Mouse (Mus musculus): ENCODE measurements around the gene Fam89b.
"Not testable (repeated sequence)": the region's sequence is repeated elsewhere in the genome, so short reads cannot be mapped to it uniquely, and the experiment has no call there.

Fam89b gene

DNA sequence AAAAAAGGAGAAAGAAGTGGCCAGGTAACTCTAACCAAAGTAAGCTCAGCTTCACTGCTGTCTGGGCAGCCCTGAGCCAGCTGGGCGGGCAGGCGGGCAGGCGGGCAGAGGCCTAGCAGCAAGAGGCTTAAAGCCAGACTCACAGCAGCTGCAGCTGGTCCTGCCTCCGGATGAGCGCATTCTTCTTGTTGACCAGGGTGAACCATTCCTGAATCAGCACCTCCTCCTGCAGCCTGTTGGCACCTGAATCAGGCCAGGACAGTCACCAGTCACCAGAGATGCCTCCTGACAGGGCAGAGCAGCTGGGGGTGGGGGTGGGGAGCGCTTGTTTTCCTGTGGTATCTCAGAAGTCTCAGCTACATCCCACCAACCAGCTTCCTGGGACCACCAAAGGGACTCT is 19.4 kb downstream of the Fam89b start:
- DNase-seq: no peak

- DNase-seq: no peak
Observed at GRCm38 (mm10) chr19:5704801-5705571, 24.5 kb downstream of the Fam89b start.

GRCm38 (mm10) chr19:5704163-5704800 is 25.2 kb downstream of the Fam89b start, which contains the start of gene Kcnk7:
Gene Kcnk7 (plus strand): TSS chr19:5704367.
- no peak for DNase-seq

DNA sequence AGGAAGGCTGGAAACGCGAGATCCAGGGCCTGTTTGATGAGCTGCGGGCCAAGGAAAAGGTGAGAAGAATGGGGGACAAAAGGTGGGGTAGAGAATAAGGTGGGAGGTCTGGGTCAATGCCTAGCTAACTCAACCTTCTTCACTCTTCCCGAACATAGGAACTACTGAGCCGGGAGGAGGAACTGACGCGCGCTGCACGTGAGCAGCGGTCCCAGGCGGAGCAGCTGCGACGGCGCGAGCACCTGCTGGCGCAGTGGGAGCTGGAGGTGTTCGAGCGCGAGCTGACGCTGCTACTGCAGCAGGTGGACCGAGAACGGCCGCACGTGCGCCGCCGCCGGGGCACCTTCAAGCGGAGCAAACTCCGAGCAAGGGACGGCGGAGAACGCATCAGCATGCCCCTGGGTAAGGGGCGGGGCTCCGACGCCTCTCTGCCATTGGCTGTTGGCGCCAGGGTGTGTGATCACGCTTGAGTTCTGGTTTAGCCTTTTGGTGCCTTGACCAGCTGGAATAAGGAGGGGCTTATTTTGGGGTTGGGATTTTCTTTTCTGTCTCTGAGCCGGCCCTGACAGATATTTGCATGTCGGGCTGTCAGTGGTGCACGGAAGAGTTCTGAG is 33.5 kb downstream of the Fam89b start:
- DNase-seq: no peak

GRCm38 (mm10) chr19:5693801-5694200 is 35.7 kb downstream of the Fam89b start:
- no peak for DNase-seq

- DNase-seq: no peak
Observed at GRCm38 (mm10) chr19:5692913-5693396, 36.5 kb downstream of the Fam89b start.

DNA sequence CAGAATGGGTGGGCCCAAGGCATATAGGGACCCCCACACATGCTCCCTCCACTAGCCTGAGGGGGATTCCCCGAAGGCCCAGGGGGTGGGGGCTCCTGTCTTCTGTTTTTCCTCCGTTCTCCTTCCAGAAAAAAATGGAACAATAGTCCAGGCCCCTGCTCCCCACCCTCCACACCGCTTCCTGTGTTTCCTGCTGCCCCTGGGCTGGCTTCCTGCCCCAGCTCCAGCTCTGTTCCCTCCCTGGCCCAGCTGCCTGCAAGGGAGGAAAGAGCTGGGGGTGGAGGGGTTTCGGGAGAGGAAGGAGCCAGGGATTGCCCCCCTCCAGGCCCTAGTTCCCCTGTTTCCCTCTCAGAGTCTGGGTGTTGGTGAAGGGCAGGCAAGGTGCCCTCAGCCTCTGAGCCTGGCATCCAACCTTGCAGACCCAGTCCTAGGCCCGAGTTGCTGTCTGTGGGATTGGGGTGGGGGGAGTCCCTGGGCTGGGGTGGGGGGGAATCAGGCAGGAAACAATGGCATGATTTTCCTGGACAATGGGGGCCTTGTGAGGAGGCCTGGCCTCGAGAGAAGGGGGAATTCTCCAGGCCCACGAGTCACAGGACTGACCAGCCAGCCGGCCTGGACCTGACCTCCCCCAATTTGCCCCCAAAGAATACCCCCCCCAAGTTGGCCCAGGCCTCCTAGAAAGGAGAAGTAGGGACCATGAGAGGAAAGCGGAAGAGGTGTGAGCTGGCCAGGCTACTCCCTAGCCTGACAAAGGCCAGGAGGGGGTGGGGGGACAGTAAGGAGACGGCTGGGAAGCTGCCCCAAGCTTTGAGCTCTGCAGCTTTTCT is 37.2 kb downstream of the Fam89b start:
- no peak for DNase-seq

DNA sequence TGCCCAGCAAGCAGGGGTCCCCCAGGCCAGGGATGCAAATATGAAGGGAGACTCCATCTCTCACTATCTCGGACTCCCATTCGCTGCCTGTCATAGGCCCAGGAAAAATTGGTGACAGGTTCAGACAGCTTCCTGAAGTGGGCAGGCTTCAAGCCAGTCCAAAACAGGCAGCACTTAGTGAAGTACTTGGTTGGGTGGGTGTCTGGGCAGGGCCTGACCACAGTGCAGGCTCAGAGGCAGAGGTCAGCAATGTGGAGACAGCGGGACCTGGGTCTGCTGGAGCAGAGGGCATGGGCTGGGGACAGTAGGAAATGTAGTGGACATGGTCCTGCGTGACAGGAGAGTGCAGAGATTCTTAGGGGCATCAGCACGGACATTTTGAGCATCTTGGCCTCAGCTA is 37.9 kb downstream of the Fam89b start:
- no peak for DNase-seq

- no peak for DNase-seq
Observed at GRCm38 (mm10) chr19:5690343-5690735, 39.1 kb downstream of the Fam89b start.

GRCm38 (mm10) chr19:5689565-5690342 is 39.7 kb downstream of the Fam89b start:
- peak; percentile 82 to 86 for DNase-seq

DNA sequence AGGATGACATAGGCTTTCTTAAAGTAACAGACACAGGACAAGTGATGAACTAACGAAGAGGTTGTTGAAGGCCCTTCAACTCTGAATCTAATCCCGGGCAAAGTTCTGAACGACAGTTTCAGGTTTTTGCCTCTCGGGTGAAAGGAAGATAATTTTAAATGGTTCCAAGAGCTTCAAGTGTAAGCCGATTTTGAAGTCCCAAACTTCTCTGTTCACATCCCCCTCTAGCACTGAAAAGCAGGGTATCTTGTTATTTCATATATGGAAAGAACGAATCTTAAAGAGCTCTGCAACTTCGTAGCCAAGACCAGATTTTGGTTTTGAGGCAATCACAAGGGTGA is 40.4 kb downstream of the Fam89b start:
- DNase-seq: no peak

- peak; percentile 89 to 94 for DNase-seq
Observed at GRCm38 (mm10) chr19:5688200-5689087, 41.0 kb downstream of the Fam89b start, which contains the start of the genes Map3k11 and Pcnx3. Gene Map3k11 (plus strand): TSS chr19:5688742. Gene Pcnx3 (minus strand): TSS chr19:5688908.

GRCm38 (mm10) chr19:5687738-5688137 is 41.7 kb downstream of the Fam89b start:
- no peak for DNase-seq

- not testable (repeated sequence) for DNase-seq
Observed at GRCm38 (mm10) chr19:5686954-5687353, 42.5 kb downstream of the Fam89b start.

DNA sequence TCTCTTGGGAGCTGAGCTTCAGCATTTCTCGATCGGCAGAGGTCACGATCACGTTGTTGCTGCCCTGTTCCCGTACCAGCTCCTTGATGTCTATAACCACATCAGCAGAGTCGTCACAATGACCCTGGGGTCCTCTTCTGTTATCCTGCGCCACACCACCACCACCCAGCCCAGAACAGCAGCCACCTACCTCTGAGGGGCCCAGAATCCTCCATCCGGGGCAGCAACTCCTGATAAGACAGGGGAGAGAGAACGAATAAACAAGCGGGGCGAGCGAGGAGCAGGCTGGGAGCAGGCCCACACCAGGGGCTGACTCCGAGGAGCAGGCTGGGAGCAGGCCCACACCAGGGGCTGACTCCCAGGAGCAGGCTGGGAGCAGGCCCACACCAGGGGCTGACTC is 43.0 kb downstream of the Fam89b start:
- DNase-seq: no peak

DNA sequence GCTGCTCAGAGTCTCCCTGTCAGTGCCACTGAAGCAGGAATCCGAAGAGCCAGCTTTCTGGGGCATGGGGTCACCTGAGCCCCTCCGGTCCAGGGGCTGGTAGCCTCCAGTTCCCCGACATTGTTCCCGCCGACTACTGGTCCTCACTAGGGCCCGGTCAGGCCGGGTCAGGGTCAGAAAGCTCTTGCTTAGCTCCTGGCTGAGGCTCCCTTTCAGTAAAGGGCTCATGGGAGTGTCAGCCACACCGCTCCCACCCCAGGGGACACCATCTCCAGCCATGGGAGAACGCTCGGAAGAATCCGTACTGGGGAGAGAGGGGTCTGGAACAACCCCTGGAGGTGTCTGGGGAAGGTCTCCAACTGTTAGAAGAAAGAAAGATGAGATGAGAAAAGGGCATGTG is 43.6 kb downstream of the Fam89b start:
- no peak for DNase-seq

DNA sequence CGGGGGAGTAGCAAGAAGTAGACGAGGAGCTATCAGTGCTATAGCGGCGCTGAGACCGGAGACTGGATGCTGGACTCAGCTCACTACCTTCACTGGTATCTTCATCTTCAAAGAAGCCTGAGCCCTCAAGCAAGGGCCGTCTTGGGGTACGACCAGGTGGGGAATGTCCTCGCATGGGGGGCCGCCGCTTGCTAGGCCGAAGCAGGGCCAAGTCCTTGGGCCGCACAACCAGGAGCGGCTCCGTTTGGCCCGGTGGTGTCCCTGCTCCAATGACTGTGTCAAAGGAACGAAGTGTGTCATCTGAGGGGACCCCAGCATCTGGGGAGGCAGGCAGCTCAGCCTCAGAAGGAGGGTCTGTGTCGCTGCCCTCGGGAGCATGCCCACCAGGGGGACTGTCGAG is 44.0 kb downstream of the Fam89b start:
- no peak for DNase-seq

- DNase-seq: no peak
Observed at GRCm38 (mm10) chr19:5684985-5685384, 44.5 kb downstream of the Fam89b start.

DNA sequence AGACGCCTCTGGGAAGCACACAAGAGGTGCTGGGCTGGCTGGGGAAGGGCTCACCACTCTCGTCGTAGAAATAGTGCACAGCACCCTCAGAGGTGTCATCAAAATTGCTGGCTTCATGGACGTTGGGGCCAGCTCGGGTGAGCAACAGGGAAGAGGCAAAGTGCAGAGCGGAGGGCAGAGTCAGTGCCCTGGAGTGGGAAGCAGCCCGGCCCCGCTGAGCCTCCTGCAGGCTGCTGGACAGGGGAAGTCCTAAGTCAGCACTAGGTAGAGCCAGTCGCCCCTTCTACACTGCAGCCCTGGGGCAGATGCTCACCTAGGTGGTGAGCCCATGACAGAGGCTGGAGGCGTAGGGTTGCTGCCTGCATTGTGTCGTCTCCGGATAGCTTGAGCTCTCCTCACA is 45.2 kb downstream of the Fam89b start:
- no peak for DNase-seq

DNA sequence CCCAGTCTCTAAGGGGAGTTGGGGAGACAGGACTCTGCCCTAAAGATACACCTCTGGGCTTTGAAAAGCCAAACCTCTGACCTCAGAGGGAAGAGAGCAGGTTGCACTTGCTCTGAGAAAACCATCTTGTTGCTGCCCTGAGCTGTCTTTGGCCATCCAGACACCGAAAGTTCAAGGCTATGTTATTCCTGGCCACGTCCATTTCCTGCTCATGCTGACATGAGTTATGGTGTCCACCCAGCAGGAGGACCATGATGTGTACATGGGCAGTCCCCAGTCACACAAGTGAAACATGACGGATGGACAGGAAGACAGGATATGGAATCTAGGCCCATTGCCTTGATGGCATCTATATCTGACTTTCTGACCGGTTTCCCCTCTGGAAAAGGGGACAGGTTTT is 49.0 kb downstream of the Fam89b start:
- DNase-seq: no peak

Measured in spleen, adult 18-20 months (tissue).